Mouse (Mus musculus): ENCODE data around the gene Rab43.

DNA sequence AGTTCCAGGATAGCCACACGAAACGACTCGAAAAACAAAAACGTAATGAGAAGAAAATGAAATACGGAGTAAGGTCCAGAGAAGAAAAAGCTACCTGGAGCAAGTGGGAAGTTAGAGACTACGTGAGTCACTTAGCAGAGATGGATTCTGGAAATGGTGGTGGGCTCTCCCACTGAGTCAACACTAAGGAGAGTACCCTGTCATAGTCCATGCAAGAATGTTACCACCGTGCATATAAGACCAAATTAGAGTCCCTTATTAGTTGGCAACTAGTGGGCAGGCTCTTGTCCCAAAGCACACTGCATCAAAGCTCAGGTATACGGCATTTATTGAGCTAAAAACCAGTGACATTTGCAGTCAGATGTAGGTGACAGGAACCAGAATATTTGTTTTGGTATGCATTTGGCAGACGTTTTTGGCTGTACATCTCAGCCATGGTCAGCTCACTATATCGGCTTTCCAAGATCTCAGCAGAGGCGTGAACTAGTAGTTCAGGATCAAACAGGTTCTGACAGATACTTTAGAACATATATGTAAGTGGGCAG lies 27.9 kb upstream of the Rab43 start:
- TF ChIP-seq POLR2A (IDR thresholded peaks at IDR 0.05; ENCODE audit: borderline replicate concordance, low read depth, low read length) (no peak), CTCF (IDR thresholded peaks at IDR 0.05; ENCODE audit: low read depth, low read length) (no peak)

Measured in bone marrow macrophage, adult 2 months (primary cell).